Mouse (Mus musculus): ENCODE results near the gene Commd1. TPM values are rescaled to one million over a fixed set of nuclear protein-coding genes. Genes with fewer than 3 reads are reported as not detected.

The Commd1 gene
- 40.2 TPM for polyA plus RNA-seq (2017; shearing (Covaris generic))

DNA sequence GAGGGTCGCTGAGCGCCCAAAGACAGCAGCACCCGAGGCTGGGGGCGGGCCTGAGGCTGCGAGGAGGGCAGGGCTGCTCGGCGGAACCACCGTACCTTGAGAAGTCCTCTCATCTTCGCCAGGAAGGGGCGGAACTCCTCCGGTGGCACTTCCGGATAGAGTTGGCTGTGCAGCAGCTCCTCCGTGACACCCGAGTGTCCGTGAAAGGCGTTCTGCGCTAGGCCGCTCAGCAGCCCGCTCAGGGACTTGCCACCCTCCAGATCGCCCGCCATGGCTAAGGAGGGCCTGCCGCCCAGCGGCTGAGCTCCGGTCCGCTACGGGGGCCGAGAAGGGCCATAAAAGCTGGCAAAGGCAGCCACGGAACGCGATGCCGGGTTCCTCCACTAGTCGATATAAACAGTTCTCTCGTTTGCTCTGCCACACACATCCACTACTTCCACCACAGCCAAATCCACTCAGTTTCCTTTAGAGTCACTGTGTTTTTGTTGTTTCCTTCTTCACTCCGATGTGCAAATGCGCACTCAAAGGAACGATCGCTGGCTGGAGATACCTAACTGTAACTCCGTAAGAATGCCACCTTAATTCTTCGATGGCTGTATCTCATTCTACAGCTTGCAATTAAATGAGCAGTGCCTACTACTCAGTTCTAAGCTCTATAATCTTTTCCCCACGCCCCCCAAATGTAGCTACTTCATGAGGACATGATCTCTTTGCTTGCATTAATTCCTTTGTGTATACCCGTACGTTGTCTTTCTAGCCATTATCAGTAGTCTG is at the start of gene Commd1, which contains the start of gene Gm28048:
Gene Commd1 (minus strand): TSS at position 399 of the 774 bp plus-strand sequence.
Gene Gm28048 (minus strand): TSS at position 107 of the 774 bp plus-strand sequence.

DNA sequence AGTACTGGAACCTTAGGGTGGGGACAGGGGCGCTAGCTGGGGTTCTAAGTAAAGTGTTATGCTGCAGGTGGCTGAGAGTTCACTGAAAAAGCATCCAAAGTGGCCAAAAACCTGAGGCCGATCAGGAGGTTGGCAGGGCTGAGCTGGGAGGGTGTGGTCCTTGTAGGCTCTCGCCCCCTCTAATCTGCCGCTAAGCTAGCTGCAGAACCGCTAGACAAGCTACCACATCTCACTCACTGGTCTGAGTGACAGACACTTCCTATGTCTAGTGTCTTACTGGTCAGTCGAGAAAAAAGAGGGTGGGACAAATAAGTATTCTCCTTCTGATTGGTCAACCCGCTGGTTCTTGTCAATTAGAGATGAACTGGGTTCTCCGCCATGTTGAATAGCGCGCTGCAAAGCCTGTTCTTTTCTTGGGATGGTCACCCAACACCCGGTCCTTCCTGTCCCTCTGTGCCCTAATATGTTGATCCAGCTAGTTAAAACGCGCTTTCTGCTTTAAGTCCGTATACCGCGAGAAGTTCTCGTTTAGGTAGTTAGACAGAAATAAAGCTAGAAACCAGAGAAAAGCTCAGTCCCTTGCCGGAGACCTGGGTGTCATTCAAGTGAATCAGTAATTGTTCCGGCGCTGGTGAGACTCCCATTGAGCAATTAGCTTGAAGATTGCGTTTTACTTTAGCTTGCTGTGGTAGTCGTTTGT is 25.4 kb upstream of the Commd1 start, which contains the start of gene Fam161a:
Gene Fam161a (plus strand): TSS at position 51 of the 700 bp plus-strand sequence.

DNA sequence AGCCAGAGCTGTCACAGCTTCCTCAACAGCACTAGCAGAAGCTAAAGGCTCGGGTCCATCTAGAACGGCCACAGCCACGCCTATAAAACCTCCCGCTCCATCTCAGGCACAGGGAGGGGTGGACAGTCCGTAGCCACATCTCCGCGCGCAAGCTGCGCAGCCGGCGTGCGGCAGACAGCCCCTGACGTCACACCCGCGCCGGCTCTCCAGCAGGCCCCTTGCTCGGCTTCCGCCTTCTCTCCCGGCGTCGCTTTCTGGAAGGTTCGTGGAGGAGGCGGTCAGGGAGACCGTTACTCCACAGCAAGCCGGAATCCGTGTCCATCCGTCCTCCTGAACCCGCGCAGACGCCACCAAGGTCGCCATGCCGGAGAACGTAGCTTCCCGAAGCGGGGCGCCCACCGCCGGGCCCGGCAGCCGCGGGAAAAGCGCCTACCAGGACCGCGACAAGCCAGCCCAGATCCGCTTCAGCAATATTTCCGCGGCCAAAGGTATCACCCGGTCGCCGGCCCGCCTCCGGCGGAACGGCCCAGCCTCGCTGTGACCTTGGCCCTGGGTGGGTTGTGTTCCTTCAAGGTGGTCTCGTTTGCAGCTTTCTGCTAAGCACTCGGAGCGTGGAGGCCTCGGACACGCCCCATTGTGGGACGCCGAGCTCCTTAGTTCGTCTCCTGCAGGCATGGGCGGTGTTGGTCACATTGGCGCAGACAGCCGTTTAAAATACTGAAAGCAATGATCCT is 8.4 kb upstream of the Commd1 start, which contains the start of gene Cct4:
Gene Cct4 (plus strand): TSS at position 127 of the 734 bp plus-strand sequence.

DNA sequence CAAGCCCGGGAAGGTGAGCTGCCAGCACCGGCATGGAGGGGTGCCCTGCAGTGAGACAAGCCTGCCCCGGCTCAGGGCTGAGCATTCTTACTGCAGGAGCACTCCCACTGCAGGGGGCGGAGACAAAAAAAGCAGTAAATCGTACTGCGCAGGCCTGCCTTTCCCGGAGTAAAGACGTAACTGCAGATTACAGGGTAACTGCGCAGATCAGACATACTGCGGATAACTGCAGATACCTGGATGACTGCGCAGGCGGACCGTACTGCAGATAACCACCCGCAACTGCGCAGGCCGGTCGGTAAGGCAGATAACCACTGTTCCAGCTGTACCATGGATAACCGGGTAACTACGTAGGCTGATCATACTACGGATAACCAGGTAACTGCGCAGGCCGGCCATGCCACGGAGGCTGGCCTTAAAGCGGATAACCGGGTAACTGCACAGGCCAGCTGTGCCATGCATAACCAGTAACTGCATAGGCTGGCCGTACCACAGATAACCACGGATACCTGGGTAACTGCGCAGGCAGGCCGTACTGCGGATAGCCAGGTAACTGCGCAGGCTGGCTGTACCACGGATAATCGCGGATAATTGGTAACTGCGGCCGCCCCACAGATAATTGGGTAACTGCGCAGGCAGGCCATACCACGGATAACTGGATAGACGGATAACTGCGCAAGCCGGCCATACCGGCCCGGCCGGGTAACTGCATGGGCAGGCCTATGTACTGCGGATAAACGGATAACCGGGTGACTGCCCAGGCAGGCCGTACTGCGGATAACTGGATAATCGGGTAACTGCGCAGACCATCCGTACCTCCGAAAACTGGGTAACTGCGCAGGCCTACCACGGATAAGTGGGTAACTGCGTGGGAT is 10.1 kb downstream of the Commd1 start, which contains the start of gene Zrsr1:
Gene Zrsr1 (plus strand): TSS at position 171 of the 875 bp plus-strand sequence.

DNA sequence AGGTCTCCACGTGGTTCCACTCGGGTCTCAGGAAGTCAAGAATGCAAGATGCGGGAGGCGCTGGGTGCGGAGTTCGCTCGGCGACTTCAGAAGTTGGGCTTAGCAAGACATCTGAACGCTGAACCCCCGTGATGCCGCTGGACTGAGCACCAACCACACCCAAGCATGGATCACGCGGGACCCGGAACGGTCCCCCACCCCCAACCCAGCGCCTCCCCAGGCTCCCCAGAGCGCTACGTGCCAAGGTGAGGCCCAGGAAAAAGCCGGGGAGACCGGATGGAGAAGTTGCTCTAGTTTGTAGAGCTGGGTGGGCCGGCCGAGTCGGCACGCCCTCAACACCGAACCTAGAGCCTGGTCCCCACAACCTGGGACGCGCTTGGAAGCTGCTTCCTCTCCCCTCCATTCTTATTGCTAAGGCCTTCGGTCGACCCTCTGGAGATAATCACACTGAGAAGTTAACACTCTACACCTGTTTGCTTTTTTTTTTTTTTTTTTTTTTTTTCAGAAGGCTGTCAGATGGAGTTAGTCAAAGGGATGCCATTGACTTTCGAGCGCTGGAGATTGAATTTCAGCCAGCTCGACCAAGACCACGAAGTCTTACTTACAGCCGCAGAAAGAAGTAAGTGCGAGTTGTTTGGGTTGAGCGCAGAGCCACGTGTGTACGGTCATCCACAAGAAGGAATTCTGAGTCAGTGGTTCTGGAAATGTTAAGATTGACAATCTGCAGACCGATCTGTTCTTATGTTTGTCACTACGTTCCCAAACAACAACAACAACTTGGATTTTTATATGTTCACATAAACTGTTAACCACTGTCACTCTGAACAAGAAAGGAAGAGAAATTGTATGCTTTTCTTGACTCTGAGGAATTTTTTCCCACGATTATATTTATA is 121.6 kb downstream of the Commd1 start, which contains the start of gene B3gnt2:
Gene B3gnt2 (minus strand): TSS at position 627 of the 893 bp plus-strand sequence.

Other genes starting within 250 kb of the Commd1 start
- gene B3gnt2, start 121.4 kb downstream of the Commd1 start, polyA plus RNA-seq (2017; shearing (Covaris generic)) = 28.1 TPM
- gene Zrsr1, start 10.4 kb downstream of the Commd1 start, polyA plus RNA-seq (2017; shearing (Covaris generic)) = 2.6 TPM
- gene Gm28048, start 292 bp downstream of the Commd1 start, polyA plus RNA-seq (2017; shearing (Covaris generic)) = 66.2 TPM
- 245 TPM for gene Cct4, start 8.1 kb upstream of the Commd1 start, polyA plus RNA-seq (2017; shearing (Covaris generic))
- not detected for gene Fam161a, start 25.1 kb upstream of the Commd1 start, polyA plus RNA-seq (2017; shearing (Covaris generic))

All from naive thymus-derived CD4-positive, alpha-beta T cell, adult 5 months (primary cell).